Mouse (Mus musculus) heart, postnatal 0 days (tissue): ENCODE results near the gene Alk. TPM values are rescaled to one million over a fixed set of nuclear protein-coding genes. Genes with fewer than 3 reads are reported as not detected.
A peak's percentile ranks its signal among the peaks of the same experiment; 100 is the strongest.

Experiments used
- ATAC-seq: fragments of 200-750 bp; cut with Nextera tagmentation; 2 replicates; pipeline ENCODE4 v1.8.0; 2017; ENCODE audit warnings: low read depth, moderate number of reproducible peaks, moderate library complexity; ENCODE audit not compliant: insufficient read depth
- DNase-seq: peaks from one replicate; pipeline ENCODE4 v3.0.0-alpha.2; 2016; ENCODE audit warnings: low spot score
- H3K27ac ChIP-seq: fragments of 300-500 bp; sonication (generic); 2 replicates; pipeline ENCODE4 v1.5.1; 2014; ENCODE audit warnings: low read depth, mild to moderate bottlenecking
- H3K27me3 ChIP-seq: fragments of 300-500 bp; sonication (generic); 2 replicates; pipeline ENCODE4 v1.6.1; 2014; ENCODE audit warnings: low read length, mixed read lengths; ENCODE audit not compliant: control insufficient read depth, insufficient read depth
- H3K36me3 ChIP-seq: fragments of 300-500 bp; sonication (generic); replicated peaks from 2 replicates; pipeline ENCODE4 v1.6.1; 2014; ENCODE audit warnings: low read length, mixed read lengths; ENCODE audit not compliant: control insufficient read depth, insufficient read depth
- H3K4me1 ChIP-seq: fragments of 300-500 bp; sonication (generic); 2 replicates; pipeline ENCODE4 v1.6.1; 2014; ENCODE audit warnings: antibody characterized with exemption; ENCODE audit not compliant: control insufficient read depth, insufficient read depth
- H3K4me2 ChIP-seq: fragments of 300-500 bp; sonication (generic); 2 replicates; pipeline ENCODE4 v1.6.1; 2014; ENCODE audit warnings: low read depth, mild to moderate bottlenecking, low read length, moderate library complexity
- H3K4me3 ChIP-seq: fragments of 300-500 bp; sonication (generic); 2 replicates; pipeline ENCODE4 v1.5.1; 2014; ENCODE audit warnings: low read depth, low read length
- H3K9ac ChIP-seq: fragments of 300-500 bp; sonication (generic); replicated peaks from 2 replicates; pipeline ENCODE4 v1.6.1; 2014; ENCODE audit warnings: low read depth, low read length, mixed read lengths
- H3K9me3 ChIP-seq: fragments of 300-500 bp; sonication (generic); replicated peaks from 2 replicates; pipeline ENCODE4 v1.6.1; 2016; ENCODE audit warnings: low read length; ENCODE audit not compliant: control insufficient read depth
- CTCF ChIP-seq: IDR thresholded peaks from 2 replicates; pipeline ENCODE4 v1.5.1; 2016; ENCODE audit warnings: antibody characterized with exemption, control low read depth, low read depth
- EP300 ChIP-seq: IDR thresholded peaks from 2 replicates; pipeline ENCODE4 v1.6.1; 2016; ENCODE audit warnings: antibody characterized with exemption, low read depth
- WGBS: fragments of 180-500 bp; shearing (Covaris S2); extraction: QIAGEN DNeasy Blood & Tissue Kit; methylation state at CpG from one replicate; pipeline ENCODE4 v1.1.7; 2014; 5-methylcytosine and 5-hydroxymethylcytosine counted together
- polyA plus RNA-seq: library from polyadenylated mRNA; unstranded; fragments of >200 nt; fragmentation: Nextera tagmentation; extraction: Ambion mirVana; gene quantifications from 2 replicates; pipeline ENCODE4 v1.2.1, GENCODE M21; 2015
- total RNA-seq: library from RNA; depleted of rRNA; stranded (reverse); fragments of >200 nt; gene quantifications from 2 replicates; pipeline ENCODE4 v1.2.3, GENCODE M21; 2014; ENCODE audit warnings: low replicate concordance

Gene Alk
- total and polyA plus RNA-seq, 2 experiments from 2014 or later = 0.04 TPM; not detected in 1

- H3K4me1 ChIP-seq = no peaks in the 10 kb centered on the region
- ATAC-seq = no peak
These were observed 731.5 kb downstream of the Alk start for GRCm38 (mm10) chr17:71872976-71873375.

DNA sequence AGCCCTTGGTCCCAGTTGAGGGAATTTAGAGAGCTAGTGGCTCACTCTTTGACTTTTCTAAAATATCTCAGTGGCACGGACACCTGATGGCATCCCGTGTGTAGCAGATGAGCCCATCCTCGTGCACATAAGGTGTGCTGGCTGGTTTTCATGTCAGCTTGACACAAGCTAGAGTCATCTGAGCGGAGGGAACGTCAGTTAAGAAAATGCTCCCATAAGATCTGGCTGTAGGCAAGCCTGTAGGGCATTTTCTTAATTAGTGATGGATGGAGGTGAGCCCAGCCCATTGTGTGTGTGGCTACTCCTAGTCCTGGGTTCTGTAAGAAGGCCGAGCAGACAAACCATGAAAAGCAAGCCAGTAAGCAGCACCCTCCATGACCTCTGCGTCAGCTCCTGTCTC is 732.4 kb downstream of the Alk start:
- no peaks in the 10 kb centered on the region for H3K9me3 ChIP-seq
- 75% methylated on average over 7 of the region's 7 CpGs for WGBS
- ATAC-seq = no peak

More at GRCm38 (mm10) chr17:71872976-71873375, 731.5 kb downstream of the Alk start:
- Histone ChIP-seq H3K9me3 (no peaks in the 10 kb centered on the region), H3K27ac (no peak overlapping the region), H3K4me2 (no peak overlapping the region), H3K4me3 (no peak overlapping the region), H3K9ac (no peak overlapping the region), H3K27me3 (no peaks in the 10 kb centered on the region), H3K36me3 (no peaks in the 10 kb centered on the region)
- 63% methylated on average over 5 of the region's 5 CpGs for WGBS
- DNase-seq = no peak
- TF ChIP-seq EP300 (no peak), CTCF (peak; percentile 48)

GRCm38 (mm10) chr17:71870641-71871040 is 733.8 kb downstream of the Alk start:
- WGBS = 88% methylated on average over 1 of the region's 1 CpGs
- H3K9me3 ChIP-seq = no peaks in the 10 kb centered on the region
- H3K36me3 ChIP-seq = no peaks in the 10 kb centered on the region
- H3K9ac ChIP-seq = no peak overlapping the region
- H3K4me1 ChIP-seq = no peaks in the 10 kb centered on the region
- no peak overlapping the region for H3K27ac ChIP-seq
- DNase-seq (no peak), ATAC-seq (no peak)
- H3K4me2 ChIP-seq = no peak overlapping the region
- H3K27me3 ChIP-seq = no peaks in the 10 kb centered on the region
- TF ChIP-seq CTCF = no peak
- TF ChIP-seq EP300 = no peak
- no peak overlapping the region for H3K4me3 ChIP-seq

More for the DNA sequence above, 732.4 kb downstream of the Alk start:
- Histone ChIP-seq H3K27me3 (no peaks in the 10 kb centered on the region), H3K4me3 (no peak overlapping the region), H3K36me3 (no peaks in the 10 kb centered on the region), H3K4me2 (no peak overlapping the region), H3K4me1 (no peaks in the 10 kb centered on the region), H3K9ac (no peak overlapping the region), H3K27ac (no peak overlapping the region)
- no peak for DNase-seq
- TF ChIP-seq EP300 (no peak), CTCF (no peak)

DNA sequence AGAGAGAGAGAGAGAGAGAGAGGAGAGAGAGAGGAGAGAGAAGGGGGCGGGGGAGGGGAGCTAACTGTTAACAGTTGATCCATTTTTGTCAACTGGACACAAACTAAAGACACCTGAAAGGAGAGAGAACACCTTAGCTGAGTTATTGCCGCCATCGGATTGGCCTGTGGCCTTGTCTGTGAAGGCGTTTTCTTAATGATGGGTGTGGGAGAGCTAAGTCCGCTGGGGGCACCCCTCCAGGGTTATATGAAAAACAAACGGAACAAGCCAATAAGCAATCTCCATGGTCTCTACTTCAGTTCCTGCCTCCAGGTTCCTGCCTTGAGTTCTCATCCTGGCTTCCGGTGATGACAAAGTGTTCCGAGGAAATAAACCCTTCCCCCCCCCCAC is 734.2 kb downstream of the Alk start:
- Histone ChIP-seq H3K9me3 (no peaks in the 10 kb centered on the region), H3K4me1 (no peaks in the 10 kb centered on the region), H3K36me3 (no peaks in the 10 kb centered on the region), H3K9ac (no peak overlapping the region), H3K4me3 (no peak overlapping the region), H3K27ac (no peak overlapping the region), H3K27me3 (no peaks in the 10 kb centered on the region), H3K4me2 (no peak overlapping the region)
- WGBS = 85% methylated on average over 8 of the region's 8 CpGs
- DNase-seq (no peak), ATAC-seq (no peak)
- TF ChIP-seq CTCF (no peak), EP300 (no peak)

- peak; percentile 53 for ATAC-seq
- Histone ChIP-seq H3K9me3 (no peaks in the 10 kb centered on the region), H3K4me3 (peak overlapping the region; percentile 55), H3K36me3 (no peaks in the 10 kb centered on the region), H3K4me1 (no peaks in the 10 kb centered on the region), H3K9ac (peak overlapping the region; percentile 33), H3K4me2 (peak overlapping the region; percentile 87), H3K27me3 (no peaks in the 10 kb centered on the region), H3K27ac (no peak overlapping the region)
- WGBS = 6% methylated on average over 60 of the region's 60 CpGs
- TF ChIP-seq EP300 (no peak), CTCF (no peak)
- DNase-seq = peak; percentile 15
These were observed 734.8 kb downstream of the Alk start for GRCm38 (mm10) chr17:71869372-71870231.

- Histone ChIP-seq H3K4me1 (no peaks in the 10 kb centered on the region), H3K27me3 (no peaks in the 10 kb centered on the region), H3K9me3 (no peaks in the 10 kb centered on the region), H3K27ac (no peak overlapping the region), H3K9ac (no peak overlapping the region), H3K4me3 (0 out of 2 replicates have a peak overlapping the region, but pooled peaks have one; percentile 55), H3K4me2 (peak overlapping the region; percentile 87; the same call in 1 of the 2 replicates), H3K36me3 (no peaks in the 10 kb centered on the region)
- 88% methylated on average over 12 of the region's 12 CpGs for WGBS
- TF ChIP-seq EP300 (no peak), CTCF (no peak)
- ATAC-seq (no peak), DNase-seq (no peak)
These were observed 735.6 kb downstream of the Alk start for GRCm38 (mm10) chr17:71868828-71869227.
